Mouse (Mus musculus): Measurements from ENCODE around the gene Mfsd6l. TPM values are rescaled to one million over a fixed set of nuclear protein-coding genes. Genes with fewer than 3 reads are reported as not detected.

Gene Mfsd6l
- total RNA-seq (2015): 0.59 and 1.9 TPM in 2 replicates
- 2.4 TPM in 2 replicates for total RNA-seq (2017)

DNA sequence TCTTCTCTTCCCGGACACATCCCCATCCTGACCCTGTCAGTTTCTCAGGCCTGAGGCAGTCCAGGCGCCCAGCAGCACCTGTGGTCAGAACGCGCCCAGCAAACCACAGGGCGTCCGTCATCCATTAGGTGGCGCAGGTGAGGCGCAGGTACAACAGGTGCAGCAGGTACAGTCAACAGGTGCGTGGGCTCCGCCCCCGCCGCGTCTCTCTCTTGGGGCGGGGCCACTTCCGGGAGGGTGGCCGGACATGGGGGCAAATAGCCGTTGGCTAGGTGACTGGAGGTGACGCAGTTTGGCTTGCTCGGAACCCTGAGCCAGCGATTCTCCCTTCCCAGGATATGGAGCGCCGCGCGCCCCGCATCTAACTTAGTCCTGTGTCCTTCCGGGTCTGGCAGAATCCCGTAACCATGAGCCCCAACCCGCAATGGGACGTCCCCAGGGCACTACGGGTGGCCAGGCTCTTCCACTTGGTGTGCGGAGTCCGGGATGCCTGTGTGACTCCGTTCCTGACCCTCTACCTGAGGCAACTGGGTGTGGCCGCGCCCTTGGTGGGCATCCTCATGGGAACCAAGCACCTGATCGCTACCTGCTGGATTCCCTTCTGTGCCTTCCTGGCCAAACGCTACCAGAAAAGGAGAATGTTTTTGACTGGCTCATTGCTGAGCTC lies at the start of gene Mfsd6l:
Gene Mfsd6l, plus strand, starts transcription at position 269 of the 667 bp plus-strand sequence.
- ATAC-seq (ENCODE audit: poor library complexity, severe bottlenecking): no peak; the same call in 1 of the 2 replicates

DNA sequence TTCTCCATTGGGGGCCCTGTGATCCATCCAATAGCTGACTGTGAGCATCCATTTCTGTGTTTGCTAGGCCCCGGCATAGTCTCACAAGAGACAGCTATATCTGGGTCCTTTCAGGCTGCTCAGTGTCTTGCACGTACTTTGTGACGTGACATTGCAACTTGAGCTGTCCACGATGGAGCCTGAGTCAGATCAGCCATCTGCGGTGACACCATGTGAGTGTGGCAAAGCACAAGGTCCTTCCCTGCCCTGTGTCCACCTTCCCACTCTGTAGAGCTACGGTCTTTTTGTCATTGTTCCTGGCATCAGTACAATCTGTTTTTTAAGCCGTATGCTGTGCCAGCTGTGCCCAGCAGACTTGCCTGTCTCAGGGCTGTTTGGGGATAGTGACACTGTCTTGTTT lies 48.7 kb upstream of the Mfsd6l start:
- ATAC-seq (ENCODE audit: poor library complexity, severe bottlenecking): no peak

DNA sequence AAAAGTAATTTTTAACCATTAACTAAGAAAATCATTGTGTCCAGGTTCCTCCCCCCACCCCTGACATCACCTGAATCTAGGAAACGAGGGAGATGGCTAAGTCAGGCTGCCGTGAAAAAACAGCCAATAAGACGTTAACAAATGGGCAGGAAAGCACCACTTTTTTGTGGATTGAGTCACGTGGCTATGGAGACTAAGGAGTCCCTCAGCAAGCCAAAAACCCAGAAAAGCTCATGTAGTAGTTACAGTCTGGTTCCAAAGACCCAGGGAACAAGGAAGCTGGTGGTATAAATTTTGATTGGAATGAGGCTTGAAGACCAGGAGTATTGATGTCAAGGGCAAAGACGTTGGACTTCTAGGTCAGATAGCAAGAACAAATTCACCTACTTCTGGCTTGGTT lies 47.4 kb upstream of the Mfsd6l start:
- no peak for ATAC-seq (ENCODE audit: poor library complexity, severe bottlenecking)

DNA sequence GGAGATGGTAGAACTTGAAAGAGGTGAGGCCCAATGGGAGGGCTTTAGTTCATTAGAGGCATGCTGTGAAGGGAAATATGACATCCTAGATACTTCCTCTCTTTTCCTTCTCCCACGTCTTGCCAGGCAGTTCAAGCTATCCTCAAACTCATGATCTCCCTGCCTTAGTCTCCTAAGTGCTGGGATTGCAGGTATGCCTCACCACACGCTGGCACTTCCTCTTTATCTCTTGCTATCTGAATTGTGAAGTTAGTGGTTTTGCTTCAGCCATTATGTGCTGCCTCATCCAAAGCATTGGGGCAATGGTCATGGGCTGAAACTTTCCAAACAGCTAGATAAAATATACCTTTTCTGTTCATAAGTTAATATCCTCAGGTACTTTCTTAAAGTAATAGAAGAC lies 46.8 kb upstream of the Mfsd6l start:
- peak; percentile 82 for ATAC-seq (ENCODE audit: poor library complexity, severe bottlenecking)

DNA sequence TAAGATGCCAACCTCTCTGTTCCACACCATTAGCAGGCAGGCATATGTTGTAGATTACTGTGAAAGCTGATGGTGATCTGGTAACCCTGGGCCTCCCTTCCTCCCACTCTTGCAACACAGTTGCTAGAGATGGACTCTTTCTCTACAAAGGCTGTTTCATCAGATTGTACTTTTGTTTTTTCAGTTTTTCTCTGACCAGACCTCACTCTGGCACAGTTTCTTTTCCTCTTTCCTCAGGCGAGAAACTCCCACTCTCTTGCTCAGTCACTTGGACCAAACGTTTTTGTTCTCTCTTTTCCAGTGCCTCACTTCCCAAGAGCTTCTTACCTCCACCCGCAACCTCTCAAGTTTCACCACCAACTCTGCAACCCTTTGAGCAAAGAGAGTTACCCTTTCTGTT lies 42.0 kb upstream of the Mfsd6l start:
- ATAC-seq (ENCODE audit: poor library complexity, severe bottlenecking): peak; percentile 86

DNA sequence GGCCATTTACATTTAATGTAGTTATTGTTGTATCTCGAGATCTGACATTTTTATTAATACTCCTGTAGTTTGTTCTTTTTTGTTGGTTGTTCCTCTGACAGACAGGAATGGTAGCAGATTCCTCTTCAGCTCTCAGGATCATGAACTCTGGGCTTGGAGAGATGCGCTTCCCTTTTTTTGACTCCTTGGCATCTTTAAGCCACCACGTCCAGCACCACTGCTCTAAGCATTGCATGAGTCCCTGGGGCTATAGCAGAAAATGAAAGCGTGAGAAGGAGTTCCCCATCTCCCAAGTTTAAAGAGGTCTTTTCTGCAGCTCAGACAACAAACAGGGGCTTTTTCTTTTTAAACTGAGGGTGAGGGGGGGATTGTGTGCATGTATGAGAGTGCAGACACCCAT lies 36.6 kb upstream of the Mfsd6l start:
- peak; percentile 63 for ATAC-seq (ENCODE audit: poor library complexity, severe bottlenecking)

DNA sequence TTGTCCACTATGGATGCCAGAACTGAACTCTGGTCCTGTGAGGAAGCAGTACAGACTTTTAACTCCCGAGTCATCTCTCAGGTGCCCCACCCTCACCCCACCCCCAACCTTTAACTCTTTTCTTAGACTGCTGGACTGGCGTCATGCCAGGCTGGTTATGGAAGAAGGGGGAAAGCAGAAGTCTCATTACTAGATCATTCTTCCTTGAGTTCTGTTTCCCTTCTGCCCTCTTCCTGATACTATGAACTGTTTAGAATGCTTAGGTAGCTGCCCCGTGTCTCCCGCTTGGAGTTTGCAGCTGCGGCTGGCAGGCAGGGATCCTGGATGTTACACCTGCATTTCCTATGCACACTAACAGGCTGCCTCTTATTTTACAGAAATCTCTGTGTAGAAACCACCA lies 36.2 kb upstream of the Mfsd6l start:
- ATAC-seq (ENCODE audit: poor library complexity, severe bottlenecking): peak; percentile 80

DNA sequence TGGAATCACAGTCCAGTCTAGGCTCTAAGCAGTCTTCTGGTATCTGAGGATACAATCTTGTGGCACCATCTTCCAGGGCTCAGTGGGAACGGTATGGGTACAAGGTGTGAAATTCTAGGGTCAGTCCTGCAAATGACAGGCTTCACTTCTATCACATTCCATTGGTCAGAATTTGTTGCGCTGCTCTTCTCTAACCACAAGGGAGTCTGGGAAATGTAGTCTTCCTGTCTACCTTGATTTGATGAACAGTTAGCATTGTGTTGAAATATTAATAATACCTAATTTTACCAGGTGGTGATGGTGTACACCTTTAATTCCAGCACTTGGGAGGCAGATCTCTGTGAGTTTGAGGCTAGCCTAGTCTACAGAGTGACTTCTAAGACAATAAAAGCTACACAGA lies 35.5 kb upstream of the Mfsd6l start:
- ATAC-seq (ENCODE audit: poor library complexity, severe bottlenecking): no peak

DNA sequence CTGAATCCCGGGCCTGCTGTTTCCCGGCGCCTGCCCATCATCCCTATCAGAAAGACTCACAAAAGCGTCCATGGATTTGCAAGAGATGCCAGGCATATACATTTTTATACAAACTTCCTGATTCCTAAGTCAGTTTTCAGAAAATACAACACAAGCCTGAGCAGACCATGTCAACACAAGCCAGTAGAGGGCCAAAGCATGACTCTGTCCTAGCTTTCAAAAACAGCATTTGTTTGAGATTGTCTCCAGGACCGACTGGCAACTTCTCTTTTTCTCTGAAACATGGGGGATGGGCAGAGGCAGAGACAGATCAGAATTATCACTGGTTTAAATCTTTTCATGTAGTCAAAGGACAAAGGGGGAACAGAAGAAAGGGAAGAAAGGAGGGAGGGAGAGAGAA lies 34.6 kb upstream of the Mfsd6l start:
- peak; percentile 72 for ATAC-seq (ENCODE audit: poor library complexity, severe bottlenecking)

DNA sequence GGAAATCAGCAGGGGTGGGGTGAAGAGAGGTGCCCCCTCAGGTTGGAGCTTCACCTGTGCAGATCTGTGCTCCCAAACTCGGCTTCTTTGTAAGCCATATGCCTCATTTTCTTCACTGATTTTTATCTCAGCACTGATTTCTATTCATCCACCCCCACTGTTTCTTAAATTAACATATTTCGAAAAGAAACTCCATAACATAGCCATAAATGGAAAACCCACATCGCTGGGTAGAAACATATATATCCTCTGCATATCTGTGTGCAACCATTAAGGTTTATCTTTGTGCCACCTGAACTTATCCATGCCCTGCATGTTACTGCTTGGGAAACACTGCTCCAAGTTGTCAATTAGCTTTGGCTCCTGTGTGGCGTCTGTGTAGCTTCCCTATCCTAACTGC lies 29.5 kb upstream of the Mfsd6l start:
- ATAC-seq (ENCODE audit: poor library complexity, severe bottlenecking): no peak

DNA sequence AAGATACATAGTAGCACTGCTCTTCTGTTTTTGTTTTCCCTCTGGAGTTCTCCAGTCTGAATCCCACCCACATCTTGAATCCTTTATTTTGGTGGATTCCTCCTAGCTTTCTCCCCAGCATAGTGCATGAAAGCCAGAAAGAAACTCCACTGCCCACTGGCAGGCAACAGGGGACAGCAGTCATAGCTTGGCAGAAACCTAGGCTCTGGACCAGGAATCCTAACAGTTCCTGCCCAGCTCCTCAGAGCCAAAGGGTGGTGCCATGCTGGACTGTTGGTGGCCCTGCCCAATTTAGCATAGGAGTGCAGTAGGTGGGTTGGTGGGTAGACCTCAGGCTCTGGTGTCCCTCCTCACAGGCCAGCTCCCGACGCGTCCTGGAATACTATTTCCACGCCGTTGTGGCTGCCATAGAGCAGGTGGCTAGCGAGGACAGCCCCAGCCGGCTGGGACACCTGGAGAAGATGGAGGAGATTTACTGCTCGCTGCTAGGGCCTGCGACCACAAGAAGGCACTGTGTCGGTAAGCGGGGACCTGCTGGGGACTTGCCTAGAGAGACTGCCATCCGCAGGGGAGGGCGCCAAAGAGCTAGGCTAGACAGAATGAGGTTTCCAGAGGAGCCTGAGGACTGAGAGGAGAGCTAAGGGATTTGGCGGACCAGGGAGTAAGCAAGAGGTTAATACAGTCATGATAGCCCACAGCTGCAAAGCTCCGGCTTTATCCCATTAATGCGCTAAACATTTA lies 24.8 kb upstream of the Mfsd6l start:
- ATAC-seq (ENCODE audit: poor library complexity, severe bottlenecking): no peak

DNA sequence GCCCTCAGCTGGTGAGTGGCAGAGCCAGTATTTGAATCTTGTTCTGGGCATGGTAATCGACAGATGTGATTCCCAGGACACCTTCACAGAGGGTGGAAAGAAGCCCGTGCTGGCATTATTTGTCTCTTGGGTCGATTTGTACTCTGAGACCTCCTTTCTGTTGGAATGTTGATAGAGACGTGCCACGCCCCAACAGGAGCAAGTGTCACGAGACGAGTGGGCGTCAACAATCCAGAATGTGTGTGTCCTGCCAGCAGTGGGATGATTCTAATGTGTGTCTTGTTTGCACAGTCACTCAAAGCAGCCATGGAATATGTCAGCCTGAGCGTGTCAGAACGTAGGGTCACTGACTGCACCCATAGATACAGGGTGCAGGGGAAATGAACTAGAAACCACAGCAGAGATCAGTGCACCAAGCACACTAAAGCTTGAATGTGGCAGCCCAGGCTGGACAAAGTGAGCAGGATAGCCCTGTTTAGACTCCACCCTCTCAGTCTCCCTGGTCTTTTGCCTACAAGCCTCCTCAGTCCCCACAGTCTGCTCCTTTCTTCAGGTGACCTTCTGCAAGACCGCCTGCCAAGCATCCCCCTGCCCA lies 23.9 kb upstream of the Mfsd6l start:
- no peak for ATAC-seq (ENCODE audit: poor library complexity, severe bottlenecking)

DNA sequence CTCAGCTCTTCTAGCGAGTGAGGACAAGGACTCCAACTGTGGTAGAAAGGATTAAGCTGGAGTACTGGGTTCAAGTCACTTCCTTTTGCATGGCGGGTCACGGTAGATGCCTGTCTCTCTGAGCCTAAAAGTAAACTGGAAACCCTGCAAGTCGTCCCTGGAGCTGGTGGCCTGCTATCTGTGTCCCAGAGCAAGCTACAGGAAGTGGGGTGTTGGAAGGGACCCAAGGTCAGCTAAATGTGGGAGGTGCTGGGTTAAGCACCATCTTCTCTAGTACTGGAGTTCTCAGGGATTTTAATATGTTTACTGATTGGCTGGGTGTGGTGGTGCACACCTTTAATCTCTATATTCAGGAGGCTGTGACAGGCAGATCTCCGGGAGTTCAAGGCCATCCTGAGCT lies 23.2 kb upstream of the Mfsd6l start:
- no peak for ATAC-seq (ENCODE audit: poor library complexity, severe bottlenecking)

DNA sequence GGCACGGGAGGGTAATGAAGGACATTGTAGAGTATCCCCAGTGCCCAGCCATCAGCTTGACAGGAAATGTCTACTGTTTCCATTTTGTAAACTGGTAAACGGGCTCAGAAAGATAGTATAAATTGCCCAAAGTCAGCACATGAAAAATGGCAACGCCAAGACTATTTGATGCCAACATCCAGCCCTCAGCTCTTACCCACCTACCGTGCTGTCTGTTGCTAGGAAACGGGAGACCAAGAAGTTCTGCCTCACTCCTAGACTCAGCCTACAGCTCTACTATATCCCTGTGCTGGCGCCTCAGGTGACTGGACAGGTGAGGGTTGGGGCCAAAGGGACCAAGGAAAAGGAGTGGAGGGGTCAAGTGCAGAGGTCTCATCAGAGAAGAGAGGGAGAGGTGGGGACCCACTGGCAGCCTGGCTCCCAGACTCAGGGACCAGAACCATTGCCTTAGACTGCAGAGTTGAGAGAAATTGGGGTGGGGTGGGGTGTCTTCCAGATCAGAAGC lies 22.0 kb upstream of the Mfsd6l start:
- no peak for ATAC-seq (ENCODE audit: poor library complexity, severe bottlenecking)

DNA sequence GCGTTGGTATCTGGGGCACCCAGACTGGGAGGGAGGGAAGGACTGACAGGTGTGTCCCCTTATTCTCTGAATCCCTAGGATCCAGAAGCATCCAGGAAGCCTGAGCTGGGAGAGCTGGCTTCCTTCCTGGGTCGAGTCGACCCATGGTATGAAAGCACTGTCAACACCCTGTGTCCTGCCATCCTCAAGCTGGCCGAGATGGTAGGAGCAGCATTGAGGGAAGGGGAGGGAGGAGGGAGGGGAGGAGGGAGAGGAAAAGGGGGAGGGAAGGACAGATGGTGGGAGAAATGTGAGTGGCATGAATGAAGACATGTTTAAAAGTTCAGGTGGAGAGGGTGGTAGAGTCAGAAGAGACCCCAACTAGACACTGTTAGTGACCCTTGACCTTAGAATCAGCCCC lies 20.0 kb upstream of the Mfsd6l start:
- ATAC-seq (ENCODE audit: poor library complexity, severe bottlenecking): no peak

DNA sequence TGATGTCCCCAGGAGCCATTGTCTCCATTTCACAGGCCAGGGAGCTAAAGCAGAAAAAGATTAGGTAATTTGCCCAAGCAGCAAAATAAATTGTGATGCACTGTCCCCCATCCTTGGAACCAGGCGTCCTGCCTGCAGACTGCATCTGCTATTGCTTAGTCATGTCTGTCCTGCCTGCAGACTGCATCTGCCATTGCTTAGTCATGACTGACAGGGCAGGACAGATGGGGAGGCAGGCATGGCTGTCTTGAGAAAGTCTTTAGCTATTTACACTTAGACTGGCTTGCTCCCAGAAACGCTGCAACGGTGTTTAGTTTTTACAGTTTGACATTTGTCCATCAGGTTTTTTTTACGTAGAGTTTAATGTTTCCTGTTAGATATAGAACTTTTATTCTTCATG lies 19.5 kb upstream of the Mfsd6l start:
- no peak for ATAC-seq (ENCODE audit: poor library complexity, severe bottlenecking)

DNA sequence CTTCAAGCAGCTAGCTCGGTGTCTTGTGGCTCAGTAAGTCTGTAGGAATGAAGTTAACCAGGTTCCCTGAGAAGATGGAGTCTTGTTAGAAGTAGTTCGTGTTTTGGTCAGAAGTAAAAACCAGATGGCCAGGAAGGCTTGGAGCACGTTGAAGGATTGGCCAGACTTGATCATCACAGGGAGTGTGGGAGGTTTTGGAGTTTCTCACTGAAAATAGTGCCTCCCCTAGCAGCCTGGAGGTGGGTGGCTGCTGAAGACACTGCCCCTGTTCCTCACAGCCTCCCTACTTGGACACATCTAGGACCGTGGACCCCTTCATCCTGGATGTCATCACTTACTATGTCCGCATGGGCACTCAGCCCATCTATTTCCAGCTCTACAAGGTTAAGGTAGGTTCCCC lies 16.4 kb upstream of the Mfsd6l start:
- no peak for ATAC-seq (ENCODE audit: poor library complexity, severe bottlenecking)

DNA sequence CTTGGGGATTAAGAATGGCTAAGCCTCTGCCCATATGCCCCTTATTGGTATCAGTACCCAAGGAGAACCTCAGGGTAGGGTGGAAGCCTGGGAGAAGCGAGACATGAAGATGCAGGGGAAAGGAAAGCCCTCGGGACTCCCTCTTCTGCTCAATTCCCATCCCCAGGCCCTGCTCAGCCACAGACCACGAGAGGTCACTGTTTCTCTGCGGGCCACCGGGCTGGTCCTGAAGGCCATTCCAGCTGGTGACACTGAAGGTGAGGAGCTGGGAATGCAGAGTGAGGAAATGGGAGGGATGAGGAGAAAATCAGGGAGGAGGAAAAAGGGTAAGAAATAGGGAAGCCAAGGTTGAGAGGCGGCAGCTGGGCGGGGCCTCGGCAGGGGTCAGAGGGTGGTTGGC lies 11.4 kb upstream of the Mfsd6l start:
- no peak for ATAC-seq (ENCODE audit: poor library complexity, severe bottlenecking)

DNA sequence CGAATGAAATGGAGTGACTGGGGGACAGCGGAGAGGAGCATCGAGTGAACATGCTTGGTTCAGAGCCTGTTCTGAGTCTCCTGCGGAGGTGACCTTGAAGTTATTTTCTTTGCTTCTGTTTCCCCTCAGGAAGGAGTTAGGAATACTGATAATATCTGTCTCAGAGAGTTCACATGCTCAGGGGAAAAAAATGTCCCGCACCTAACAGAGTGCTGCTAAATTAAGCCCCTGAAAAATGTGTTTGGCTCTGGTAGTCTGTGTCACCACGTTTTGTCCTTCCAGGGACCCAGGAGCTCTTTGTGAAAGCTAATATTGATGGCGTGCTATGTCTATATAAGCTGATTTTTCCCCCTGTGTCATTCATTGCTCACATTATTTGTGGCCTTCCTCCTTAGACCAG lies 10.8 kb upstream of the Mfsd6l start:
- ATAC-seq (ENCODE audit: poor library complexity, severe bottlenecking): no peak

DNA sequence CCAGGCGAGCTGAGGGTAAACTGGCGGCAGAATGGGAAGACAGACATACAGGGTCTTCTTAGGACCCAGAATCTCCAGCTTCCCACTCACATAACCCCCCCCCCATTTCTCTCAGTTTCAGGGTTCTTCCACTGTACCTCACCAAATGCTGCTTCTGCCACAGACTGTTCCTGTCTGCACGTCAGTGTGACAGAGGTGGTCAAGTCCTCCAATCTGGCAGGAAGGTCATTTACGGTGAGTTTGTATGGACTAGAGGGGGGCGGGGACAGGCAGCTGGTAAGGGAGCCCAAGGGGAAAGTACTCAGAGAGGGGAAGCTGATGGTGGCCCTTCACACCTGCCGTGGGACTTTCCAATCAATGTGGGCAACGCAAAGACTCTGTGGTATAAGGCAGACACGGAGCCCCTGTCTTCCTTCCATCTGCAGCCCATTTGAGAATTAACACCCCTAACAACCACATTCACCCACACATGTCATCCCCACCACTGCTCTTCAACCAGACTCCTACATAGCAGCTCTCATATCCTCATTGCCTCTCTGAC lies 10.2 kb upstream of the Mfsd6l start:
- ATAC-seq (ENCODE audit: poor library complexity, severe bottlenecking): no peak

DNA sequence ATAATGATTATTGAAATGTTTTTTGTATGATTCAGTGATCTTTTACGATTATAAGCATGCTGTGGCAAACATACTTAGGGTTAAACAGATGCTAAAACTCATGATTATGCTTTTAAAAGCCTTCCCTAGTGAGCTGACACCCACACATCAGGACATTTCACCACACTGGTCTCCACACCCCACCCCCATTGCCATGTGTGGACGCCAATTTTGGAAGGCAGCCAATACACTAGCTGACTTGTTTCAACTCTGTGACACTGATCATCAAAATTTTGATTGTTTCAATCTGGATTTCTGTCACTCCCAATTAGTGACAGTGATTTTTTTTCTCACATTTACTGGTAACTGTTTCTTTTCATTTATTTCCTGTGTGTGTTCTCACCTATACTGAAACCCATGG lies 8.5 kb upstream of the Mfsd6l start:
- ATAC-seq (ENCODE audit: poor library complexity, severe bottlenecking): no peak

DNA sequence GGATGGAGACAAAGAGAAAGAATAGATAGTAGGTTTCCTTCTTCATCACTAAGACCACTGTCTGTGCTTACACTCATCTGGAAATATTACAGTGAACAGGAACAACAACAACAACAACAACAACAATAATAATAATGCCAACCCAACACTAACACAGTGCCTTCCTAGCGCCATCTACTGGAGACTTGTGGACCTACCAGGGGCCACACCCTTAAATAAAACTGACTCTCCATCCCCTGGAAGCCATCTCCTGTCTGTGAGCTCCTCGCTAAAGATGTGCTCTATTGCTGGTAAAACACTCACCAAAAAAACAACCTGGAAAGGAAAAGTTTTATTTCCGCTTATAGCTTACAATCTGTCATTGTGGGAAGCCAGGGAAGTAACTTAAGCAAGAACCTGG lies 6.4 kb upstream of the Mfsd6l start:
- peak; percentile 64 for ATAC-seq (ENCODE audit: poor library complexity, severe bottlenecking)
